Mouse (Mus musculus): ENCODE data around the gene Unc93b1. TPM values are rescaled to one million over a fixed set of nuclear protein-coding genes. Genes with fewer than 3 reads are reported as not detected.
A peak's percentile ranks its signal among the peaks of the same experiment; 100 is the strongest.

Gene Unc93b1
- polyA plus RNA-seq, 1 experiment from 2014 or later = 9.7 TPM

GRCm38 (mm10) chr19:3899618-3900017, 35.4 kb upstream of the Unc93b1 start:
- 94% methylated on average over 4 of the region's 4 CpGs for WGBS

DNA sequence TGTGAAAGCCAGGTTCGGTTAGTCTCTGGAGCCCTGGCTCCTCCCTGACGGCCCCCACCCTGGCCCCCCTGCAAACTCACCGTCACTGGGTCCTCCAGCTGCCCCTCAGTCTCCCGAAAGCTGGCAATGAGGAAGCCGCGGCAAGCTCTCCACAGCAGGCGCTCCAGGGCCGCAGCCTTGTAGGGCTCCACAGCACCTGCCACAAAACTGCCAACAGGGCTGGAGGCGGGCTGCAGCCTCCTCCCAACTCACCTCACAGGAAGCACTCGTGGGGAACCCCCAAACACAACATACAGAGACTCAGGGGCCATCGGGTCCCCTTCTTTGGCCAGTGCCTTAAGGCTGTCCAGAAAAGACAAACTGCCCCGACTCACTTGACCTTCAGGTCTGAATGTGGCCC, 32.0 kb upstream of the Unc93b1 start:
- Histone ChIP-seq H3K27ac (no peak overlapping the region), H3K9ac (no peak overlapping the region), H3K9me3 (ENCODE audit: control insufficient read depth, low read length) (no peaks in the 10 kb centered on the region), H3K4me1 (replicated peaks; ENCODE audit: control insufficient read depth, insufficient read depth, low read length) (0 out of 2 replicates have a peak, but pooled peaks cover 3% of the 10 kb centered on the region), H3K27me3 (ENCODE audit: control insufficient read depth, insufficient read depth, low read length) (no peaks in the 10 kb centered on the region), H3K4me2 (replicated peaks) (no peak overlapping the region), H3K4me3 (replicated peaks; ENCODE audit: low read length) (no peak overlapping the region), H3K36me3 (replicated peaks; ENCODE audit: control insufficient read depth, insufficient read depth) (0 out of 2 replicates have a peak, but pooled peaks cover 2% of the 10 kb centered on the region)
- WGBS = 77% methylated on average over 12 of the region's 12 CpGs
- no peak for DNase-seq (ENCODE audit: low spot score)
- ATAC-seq (ENCODE audit: low FRiP score) = no peak

More at GRCm38 (mm10) chr19:3899618-3900017, 35.4 kb upstream of the Unc93b1 start:
- peaks cover 17% of the 10 kb centered on the region for H3K36me3 ChIP-seq (replicated peaks; ENCODE audit: control insufficient read depth, insufficient read depth)
- H3K4me1 ChIP-seq (replicated peaks; ENCODE audit: control insufficient read depth, insufficient read depth, low read length) = no peaks in the 10 kb centered on the region
- H3K4me3 ChIP-seq (replicated peaks; ENCODE audit: low read length) = no peak overlapping the region
- H3K9me3 ChIP-seq (ENCODE audit: control insufficient read depth, low read length) = no peaks in the 10 kb centered on the region
- H3K27ac ChIP-seq = no peak overlapping the region
- no peak for ATAC-seq (ENCODE audit: low FRiP score)
- no peaks in the 10 kb centered on the region for H3K27me3 ChIP-seq (ENCODE audit: control insufficient read depth, insufficient read depth, low read length)
- no peak overlapping the region for H3K4me2 ChIP-seq (replicated peaks)
- no peak overlapping the region for H3K9ac ChIP-seq
- DNase-seq (ENCODE audit: low spot score) = no peak

GRCm38 (mm10) chr19:3903648-3904362, 31.2 kb upstream of the Unc93b1 start:
- no peak for DNase-seq (ENCODE audit: low spot score)
- WGBS = 60% methylated on average over 25 of the region's 25 CpGs
- H3K27me3 ChIP-seq (ENCODE audit: control insufficient read depth, insufficient read depth, low read length) = no peaks in the 10 kb centered on the region
- H3K4me1 ChIP-seq (replicated peaks; ENCODE audit: control insufficient read depth, insufficient read depth, low read length) = 0 out of 2 replicates have a peak, but pooled peaks cover 3% of the 10 kb centered on the region
- ATAC-seq (ENCODE audit: low FRiP score) = no peak
- H3K9me3 ChIP-seq (ENCODE audit: control insufficient read depth, low read length) = no peaks in the 10 kb centered on the region
- H3K4me2 ChIP-seq (replicated peaks) = no peak overlapping the region
- peaks cover 10% of the 10 kb centered on the region for H3K36me3 ChIP-seq (replicated peaks; ENCODE audit: control insufficient read depth, insufficient read depth)
- no peak overlapping the region for H3K4me3 ChIP-seq (replicated peaks; ENCODE audit: low read length)
- H3K9ac ChIP-seq = no peak overlapping the region
- H3K27ac ChIP-seq = no peak overlapping the region

DNA sequence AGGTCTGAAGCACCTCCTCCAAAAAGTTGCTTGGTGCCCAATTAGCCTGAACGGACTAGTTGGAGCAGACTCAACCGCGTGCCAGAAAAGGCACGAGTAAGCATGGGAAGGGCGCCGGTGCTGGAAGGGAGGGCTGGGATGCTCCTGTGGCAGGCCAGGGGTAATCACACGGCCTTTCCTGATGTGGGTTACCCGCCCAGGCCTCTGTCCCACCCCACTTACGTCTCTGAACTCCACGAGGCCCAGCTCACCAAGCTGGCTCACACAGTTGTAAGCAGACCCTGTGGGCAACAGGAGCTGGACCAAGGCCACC, 30.7 kb upstream of the Unc93b1 start:
- peaks cover 15% of the 10 kb centered on the region for H3K36me3 ChIP-seq (replicated peaks; ENCODE audit: control insufficient read depth, insufficient read depth)
- no peak overlapping the region for H3K4me2 ChIP-seq (replicated peaks)
- H3K9ac ChIP-seq = no peak overlapping the region
- no peak overlapping the region for H3K27ac ChIP-seq
- H3K27me3 ChIP-seq (ENCODE audit: control insufficient read depth, insufficient read depth, low read length) = no peaks in the 10 kb centered on the region
- no peak overlapping the region for H3K4me3 ChIP-seq (replicated peaks; ENCODE audit: low read length)
- DNase-seq (ENCODE audit: low spot score) (no peak), ATAC-seq (ENCODE audit: low FRiP score) (no peak)
- no peaks in the 10 kb centered on the region for H3K9me3 ChIP-seq (ENCODE audit: control insufficient read depth, low read length)
- H3K4me1 ChIP-seq (replicated peaks; ENCODE audit: control insufficient read depth, insufficient read depth, low read length) = 0 out of 2 replicates have a peak, but pooled peaks cover 3% of the 10 kb centered on the region
- WGBS = 74% methylated on average over 10 of the region's 10 CpGs

DNA sequence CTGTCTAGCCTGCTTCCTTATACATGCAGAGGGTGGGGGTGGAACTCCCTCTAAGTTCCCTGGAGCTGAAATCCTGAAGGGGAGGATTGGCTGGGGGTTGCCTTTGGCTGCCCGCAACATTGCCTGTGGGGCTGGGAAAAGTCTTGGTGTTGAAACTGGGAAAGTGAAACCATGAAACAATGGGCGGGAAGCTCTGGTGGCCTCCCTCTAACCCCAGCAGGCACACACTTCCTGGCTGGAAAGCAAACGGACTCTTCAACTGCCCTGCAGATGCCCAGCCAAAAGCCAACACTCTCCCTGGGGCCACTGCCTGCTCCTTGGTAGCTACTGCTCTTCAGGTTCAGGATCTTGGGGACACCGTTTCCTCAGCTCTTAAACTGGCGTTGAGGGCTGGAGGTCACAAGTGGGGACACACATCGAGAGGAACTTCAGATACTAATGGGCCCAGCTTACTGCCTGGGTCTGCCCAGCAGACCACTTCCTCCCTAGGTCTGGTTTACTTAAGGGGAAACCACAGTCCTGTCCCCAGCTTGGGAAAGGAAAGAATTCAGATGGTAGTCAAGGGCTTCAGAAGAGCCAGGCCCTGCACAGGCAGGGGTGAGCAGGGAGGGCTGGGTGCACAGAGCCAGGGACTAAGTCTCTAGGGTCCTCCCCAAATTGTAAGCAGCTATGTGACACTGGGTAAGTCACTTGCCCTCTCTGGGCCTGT, 29.6 kb upstream of the Unc93b1 start:
- no peak for DNase-seq (ENCODE audit: low spot score)
- Histone ChIP-seq H3K4me3 (replicated peaks; ENCODE audit: low read length) (no peak overlapping the region), H3K4me1 (replicated peaks; ENCODE audit: control insufficient read depth, insufficient read depth, low read length) (0 out of 2 replicates have a peak, but pooled peaks cover 3% of the 10 kb centered on the region), H3K36me3 (replicated peaks; ENCODE audit: control insufficient read depth, insufficient read depth) (peaks cover 26% of the 10 kb centered on the region), H3K27ac (no peak overlapping the region; the same call in 1 of the 2 replicates), H3K9ac (0 out of 2 replicates have a peak overlapping the region, but pooled peaks have one; percentile 16), H3K9me3 (ENCODE audit: control insufficient read depth, low read length) (no peaks in the 10 kb centered on the region), H3K27me3 (ENCODE audit: control insufficient read depth, insufficient read depth, low read length) (no peaks in the 10 kb centered on the region), H3K4me2 (replicated peaks) (peak overlapping the region; percentile 61)
- 60% methylated on average over 6 of the region's 6 CpGs for WGBS
- ATAC-seq (ENCODE audit: low FRiP score) = no peak

DNA sequence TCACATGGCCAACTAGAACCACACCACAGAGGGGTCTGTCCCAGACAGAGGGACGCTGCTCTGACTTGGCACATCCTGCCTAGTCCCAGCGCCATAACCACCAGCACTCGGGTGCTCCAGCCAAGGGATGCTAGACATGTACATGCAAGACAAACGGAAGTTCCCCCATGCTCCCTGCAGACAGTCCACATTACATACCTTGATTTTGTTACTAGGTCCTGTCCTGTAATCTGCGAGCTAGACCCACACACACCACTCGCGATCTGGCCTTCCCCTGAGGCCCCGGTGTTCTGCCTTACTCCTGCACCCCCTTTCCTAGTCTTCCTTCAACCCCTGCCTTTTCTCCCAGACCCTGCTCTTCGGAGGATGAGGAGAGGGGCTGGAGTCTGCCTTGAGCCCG, 28.7 kb upstream of the Unc93b1 start:
- Histone ChIP-seq H3K36me3 (replicated peaks; ENCODE audit: control insufficient read depth, insufficient read depth) (peaks cover 35% of the 10 kb centered on the region), H3K9me3 (ENCODE audit: control insufficient read depth, low read length) (no peaks in the 10 kb centered on the region), H3K4me2 (replicated peaks) (peak overlapping the region; percentile 61), H3K4me3 (replicated peaks; ENCODE audit: low read length) (peak overlapping the region; percentile 34), H3K9ac (peak overlapping the region; percentile 49), H3K27ac (no peak overlapping the region), H3K27me3 (ENCODE audit: control insufficient read depth, insufficient read depth, low read length) (no peaks in the 10 kb centered on the region), H3K4me1 (replicated peaks; ENCODE audit: control insufficient read depth, insufficient read depth, low read length) (0 out of 2 replicates have a peak, but pooled peaks cover 3% of the 10 kb centered on the region)
- ATAC-seq (ENCODE audit: low FRiP score) = no peak
- no peak for DNase-seq (ENCODE audit: low spot score)
- 53% methylated on average over 10 of the region's 10 CpGs for WGBS

GRCm38 (mm10) chr19:3906795-3907786, 27.9 kb upstream of the Unc93b1 start, which contains the start of gene Tcirg1:
TSS of gene Tcirg1 (minus strand) at chr19:3907133.
- peaks cover 9% of the 10 kb centered on the region for H3K4me1 ChIP-seq (replicated peaks; ENCODE audit: control insufficient read depth, insufficient read depth, low read length)
- no peaks in the 10 kb centered on the region for H3K9me3 ChIP-seq (ENCODE audit: control insufficient read depth, low read length)
- peak within 1 kb of the TSS; percentile 34 for H3K4me3 ChIP-seq (replicated peaks; ENCODE audit: low read length)
- DNase-seq (ENCODE audit: low spot score) (peak; percentile 40), ATAC-seq (ENCODE audit: low FRiP score) (no peak; the same call in 1 of the 2 replicates)
- WGBS = 7% methylated on average over 36 of the region's 36 CpGs
- H3K9ac ChIP-seq = peak within 1 kb of the TSS; percentile 49
- H3K36me3 ChIP-seq (replicated peaks; ENCODE audit: control insufficient read depth, insufficient read depth) = peaks cover 36% of the 10 kb centered on the region
- no peaks in the 10 kb centered on the region for H3K27me3 ChIP-seq (ENCODE audit: control insufficient read depth, insufficient read depth, low read length)
- H3K4me2 ChIP-seq (replicated peaks) = peak within 1 kb of the TSS; percentile 61
- H3K27ac ChIP-seq = no peak within 1 kb of the TSS

- Histone ChIP-seq H3K4me2 (replicated peaks) (0 out of 2 replicates have a peak overlapping the region, but pooled peaks have one; percentile 61), H3K9me3 (ENCODE audit: control insufficient read depth, low read length) (no peaks in the 10 kb centered on the region), H3K4me1 (replicated peaks; ENCODE audit: control insufficient read depth, insufficient read depth, low read length) (peaks cover 10% of the 10 kb centered on the region), H3K27me3 (ENCODE audit: control insufficient read depth, insufficient read depth, low read length) (no peaks in the 10 kb centered on the region), H3K4me3 (replicated peaks; ENCODE audit: low read length) (no peak overlapping the region), H3K27ac (no peak overlapping the region), H3K9ac (no peak overlapping the region), H3K36me3 (replicated peaks; ENCODE audit: control insufficient read depth, insufficient read depth) (peaks cover 36% of the 10 kb centered on the region)
- no peak for DNase-seq (ENCODE audit: low spot score)
- 78% methylated on average over 8 of the region's 8 CpGs for WGBS
- no peak for ATAC-seq (ENCODE audit: low FRiP score)
Observed at GRCm38 (mm10) chr19:3907876-3908660, 26.9 kb upstream of the Unc93b1 start.

All from hindbrain, embryonic 14.5 days (tissue).